Mouse (Mus musculus): ENCODE measurements at regions not wholly inside any gene's neighbourhood (a gene's known extent, or its start where the extent isn't known, plus 50 kb on each side); places are given as distances from the start of the nearest gene placed in this dataset.

DNA sequence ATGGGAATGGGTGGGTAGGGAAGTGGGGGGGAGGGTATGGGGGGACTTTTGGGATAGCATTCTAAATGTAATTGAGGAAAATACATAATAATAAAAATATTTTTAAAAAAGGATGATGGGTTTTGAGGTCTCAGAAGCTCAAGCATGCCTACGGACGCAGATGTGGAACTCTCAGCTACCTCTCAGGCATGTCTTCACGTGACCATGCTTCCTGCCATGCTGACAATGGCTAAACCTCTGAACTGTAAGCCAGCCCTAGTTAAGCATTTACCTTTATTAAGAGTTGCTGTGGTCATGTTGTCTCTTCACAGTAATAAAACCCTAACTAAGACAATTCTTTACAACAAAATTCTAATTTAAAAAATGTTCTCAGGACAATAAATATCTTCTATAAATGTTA lies 80.0 kb downstream of the Tex36 start:
- DNase-seq (ENCODE audit: low spot score), result no peak

DNA sequence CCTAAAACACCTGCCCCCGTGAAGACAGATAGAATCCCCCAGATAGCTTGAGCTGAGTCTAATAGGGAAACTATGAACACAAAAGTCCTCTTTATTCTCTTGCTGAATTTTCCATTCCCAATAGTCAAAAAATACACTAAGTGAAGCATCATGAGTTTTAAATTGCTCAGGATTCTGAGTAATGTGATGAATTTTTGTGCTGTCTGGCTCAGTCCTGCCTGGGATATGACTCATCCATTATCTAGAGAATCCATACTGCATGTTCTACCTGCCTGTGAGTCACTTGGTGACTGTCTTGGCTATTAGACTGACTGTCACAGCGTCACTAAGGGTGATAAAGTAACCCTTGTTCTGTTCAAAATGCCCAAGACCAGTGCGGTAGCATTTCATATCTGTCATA lies 83.0 kb downstream of the Tex36 start:
- DNase-seq (ENCODE audit: low spot score), result no peak

DNA sequence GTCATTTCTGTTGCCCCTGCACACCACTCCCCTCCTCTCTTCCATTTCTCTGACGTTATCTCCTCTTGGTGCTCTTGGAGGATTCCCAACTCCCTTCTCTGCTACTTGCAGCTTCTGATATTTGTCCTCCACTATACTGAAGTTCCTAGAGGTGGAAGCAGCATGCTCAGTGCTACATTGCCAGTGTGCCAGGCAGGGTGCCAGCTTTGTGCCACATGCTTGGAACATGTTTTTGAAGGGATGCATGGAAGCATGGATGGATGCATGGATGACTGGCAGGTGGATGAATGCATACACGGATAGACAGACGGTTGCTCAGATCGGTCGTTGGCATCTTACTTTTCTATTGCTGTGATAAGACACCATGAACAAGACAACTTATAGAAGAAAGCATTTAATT lies 84.4 kb downstream of the Tex36 start:
- DNase-seq (ENCODE audit: low spot score), result no peak

DNA sequence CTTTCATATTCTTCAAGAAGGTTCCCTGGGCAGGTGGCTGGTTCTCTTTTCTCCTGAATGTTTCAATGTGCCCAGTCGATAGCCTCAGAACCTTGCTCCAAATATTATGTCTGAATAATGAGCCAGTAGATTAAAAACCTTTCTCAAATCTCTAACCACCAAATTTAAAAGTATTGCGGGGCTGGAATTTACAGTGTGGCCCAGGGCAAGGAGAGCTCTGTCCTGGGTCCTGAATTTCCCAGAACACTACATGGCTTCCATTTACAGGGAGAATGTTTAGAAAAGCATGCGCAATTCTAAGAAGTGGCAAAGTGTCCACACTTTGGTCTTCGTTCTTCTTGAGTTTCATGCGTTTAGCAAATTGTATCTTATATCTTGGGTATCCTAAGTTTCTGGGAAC lies 91.0 kb downstream of the Tex36 start:
- no peak for DNase-seq (ENCODE audit: low spot score)

DNA sequence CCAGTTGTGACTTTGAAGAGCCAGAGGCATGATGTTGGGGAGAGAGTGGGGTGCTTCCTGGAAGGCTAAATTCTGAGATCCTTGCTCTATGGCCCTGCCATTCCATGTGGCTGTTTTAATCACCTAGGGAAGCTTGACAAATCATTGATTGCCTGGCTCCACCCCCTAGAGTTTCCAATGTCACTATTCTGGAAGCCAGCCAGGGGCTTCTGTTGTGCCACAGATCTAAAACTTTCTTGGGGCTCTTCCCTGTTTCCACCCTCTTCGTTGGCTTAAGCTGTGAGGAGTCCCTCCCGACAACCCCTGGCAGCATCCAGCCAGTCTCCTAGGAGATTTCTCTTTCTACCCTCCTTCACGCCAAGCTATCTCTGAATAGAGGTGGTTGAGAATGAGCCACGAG lies 92.5 kb downstream of the Tex36 start:
- DNase-seq (ENCODE audit: low spot score), result no peak

DNA sequence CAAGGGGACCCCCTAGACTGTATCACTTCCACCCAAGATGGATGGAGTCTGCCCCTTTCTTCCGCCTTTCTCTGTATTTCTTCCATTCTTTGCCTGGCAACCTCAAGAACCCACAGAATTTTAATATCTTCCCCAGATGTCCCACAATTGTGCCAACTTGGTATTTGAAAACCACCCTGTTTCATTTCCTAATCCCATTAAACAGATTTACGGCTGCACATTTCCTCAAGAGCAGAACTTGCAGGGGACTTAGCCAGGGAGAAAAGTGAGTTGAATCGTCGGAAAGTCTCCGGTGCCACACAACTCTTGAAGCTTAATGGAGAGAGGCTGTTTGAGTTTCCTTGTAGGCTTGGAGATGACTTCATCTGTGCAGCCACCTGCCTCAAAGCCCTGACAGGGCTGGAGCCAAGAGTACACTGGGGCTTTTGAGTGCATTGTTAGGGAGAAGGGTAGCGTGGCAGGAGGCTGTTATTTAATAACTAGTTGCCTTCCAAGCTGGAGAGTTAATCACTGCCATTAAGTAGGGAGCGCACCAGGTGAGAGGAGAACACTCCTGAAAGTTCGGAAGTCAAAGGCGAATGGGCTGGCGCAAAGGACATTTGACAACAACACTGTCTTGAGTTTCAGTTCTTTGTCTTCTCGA lies 93.5 kb downstream of the Tex36 start:
- DNase-seq (ENCODE audit: low spot score), result no peak

DNA sequence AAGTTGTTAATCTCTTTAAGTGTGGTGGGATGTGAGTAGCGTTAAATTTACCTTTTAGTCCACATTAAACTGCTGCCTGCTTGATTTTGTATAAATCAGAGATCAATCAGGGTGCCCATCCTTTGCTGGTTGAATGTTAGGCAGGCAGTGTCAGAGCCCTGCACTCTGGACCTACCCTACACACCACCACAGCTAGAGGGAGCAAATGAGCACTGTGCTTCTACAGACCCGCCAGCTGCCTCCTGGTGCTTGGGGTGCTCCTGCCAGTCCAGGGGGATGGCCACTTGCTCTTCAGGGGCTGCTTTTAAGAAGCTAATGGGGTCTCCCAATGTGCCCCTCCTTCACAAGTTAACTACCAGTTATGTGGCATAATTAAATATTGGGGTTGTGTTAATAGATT lies 96.3 kb downstream of the Tex36 start:
- no peak for DNase-seq (ENCODE audit: low spot score)

DNA sequence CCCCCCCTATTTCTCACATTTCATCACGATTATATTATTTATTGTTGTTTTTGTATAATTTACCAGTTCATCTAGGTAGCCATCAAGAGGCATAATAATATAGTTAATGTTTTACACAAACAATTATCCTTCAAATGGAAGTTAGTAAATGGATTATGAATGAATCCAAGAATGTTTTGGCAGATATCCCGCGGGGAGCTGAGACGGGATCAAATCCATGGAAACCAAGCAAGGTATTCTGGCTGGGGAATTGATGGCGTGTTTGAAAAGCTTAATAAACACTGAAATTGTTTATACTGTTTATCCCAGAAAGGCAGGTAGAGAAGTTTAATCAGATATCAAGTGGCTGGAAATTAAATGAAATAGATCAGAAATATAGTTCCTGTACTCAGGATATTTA lies 98.0 kb downstream of the Tex36 start:
- no peak for DNase-seq (ENCODE audit: low spot score)

DNA sequence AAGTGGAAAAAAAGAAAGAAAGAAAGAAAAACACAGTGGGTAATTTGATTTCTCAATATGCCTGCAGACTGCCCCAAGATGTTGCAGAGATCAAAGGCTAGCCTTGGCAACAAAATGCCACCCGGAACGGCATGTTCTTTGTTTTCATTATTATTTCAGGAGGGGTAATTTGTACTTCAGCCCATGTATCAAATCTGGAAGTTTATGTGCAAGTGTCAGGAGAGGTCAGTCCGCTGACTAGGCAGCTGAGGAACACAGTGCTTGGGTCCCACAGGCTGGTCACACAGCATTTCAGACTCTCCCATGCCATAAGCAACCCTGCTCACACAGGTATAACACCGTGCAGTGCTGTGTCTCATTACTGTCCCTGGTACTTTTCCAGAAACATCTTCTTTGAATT lies 99.2 kb downstream of the Tex36 start:
- no peak for DNase-seq (ENCODE audit: low spot score)

DNA sequence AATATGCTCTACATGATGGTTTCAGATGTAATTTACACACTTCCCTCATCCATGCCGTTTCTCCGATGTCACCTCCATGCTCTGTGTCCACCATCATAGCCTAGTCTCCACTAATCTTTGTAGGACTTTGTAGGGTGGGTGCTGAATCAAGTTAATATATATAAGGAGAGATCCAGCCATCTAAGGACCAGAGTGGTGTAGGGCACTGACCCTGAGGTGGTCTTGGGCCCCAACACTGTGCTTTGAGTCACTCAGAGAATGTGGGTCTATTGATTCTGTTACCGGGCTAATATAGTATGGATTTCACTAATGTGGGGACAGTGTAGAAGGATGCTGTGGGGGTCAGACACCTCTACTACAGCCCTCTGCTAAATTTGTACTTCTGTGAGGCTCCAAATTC lies 104.4 kb downstream of the Tex36 start:
- no peak for DNase-seq (ENCODE audit: low spot score)

DNA sequence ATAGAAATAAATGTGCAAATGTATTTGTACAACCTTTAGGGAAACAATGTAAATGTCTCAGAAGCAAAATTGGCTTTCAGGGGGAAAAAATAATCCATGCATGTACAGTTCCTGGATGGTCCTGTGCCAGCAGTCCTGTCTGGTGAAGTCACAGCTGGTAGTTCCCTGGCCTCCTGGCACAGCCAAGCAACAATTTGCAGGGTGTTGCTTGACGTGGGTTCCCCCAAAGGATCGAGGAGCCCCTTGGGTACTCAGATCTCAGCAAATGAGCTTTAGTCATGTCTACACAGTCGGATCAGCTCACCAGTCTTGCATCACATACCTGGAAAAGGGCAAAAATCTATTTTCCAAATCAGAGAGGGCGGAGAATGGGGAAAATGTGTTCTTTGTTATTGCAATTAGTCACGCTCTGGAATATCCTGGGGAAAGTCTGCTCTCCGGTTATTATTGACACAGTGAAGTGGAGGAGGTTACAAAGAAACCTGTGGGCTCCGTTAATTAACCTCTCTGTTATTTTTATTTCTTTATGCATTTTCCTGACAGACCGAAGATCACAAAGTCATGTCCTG lies 106.9 kb downstream of the Tex36 start:
- no peak for DNase-seq (ENCODE audit: low spot score)

DNA sequence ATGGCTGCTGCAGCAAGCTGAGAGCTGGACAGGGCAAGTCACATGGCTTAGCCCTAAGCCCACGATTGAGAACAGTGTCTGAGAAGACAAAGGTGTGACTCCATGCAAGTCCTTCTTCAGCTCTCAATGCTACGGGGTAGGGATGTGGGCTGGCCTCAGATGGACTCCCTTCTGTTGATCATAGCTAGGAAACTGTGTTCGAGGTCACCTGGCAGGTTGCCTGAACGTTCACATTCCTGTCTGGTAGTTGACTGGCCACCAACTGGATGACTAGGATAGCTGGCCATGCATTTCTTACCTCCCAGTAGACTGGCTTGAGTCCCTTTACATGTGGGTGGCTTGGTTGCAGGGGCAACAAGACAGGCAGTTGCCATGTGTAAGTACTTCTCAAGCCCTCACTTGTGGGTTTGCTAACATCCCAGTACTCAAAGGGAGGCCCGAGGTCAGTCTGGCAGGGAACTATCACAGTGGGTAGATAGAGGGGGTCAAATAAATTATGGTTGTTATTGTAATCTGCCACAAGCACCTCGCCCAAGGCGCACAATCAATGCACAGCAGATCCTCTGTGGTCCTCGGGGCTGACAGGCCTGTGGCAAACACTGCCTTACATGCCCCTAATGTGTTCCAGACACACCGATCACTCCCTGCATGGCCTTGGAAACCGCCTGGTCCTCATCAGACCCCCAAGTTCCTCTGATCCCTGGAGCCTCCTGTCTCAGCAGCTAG lies 107.5 kb downstream of the Tex36 start:
- no peak for DNase-seq (ENCODE audit: low spot score)

DNA sequence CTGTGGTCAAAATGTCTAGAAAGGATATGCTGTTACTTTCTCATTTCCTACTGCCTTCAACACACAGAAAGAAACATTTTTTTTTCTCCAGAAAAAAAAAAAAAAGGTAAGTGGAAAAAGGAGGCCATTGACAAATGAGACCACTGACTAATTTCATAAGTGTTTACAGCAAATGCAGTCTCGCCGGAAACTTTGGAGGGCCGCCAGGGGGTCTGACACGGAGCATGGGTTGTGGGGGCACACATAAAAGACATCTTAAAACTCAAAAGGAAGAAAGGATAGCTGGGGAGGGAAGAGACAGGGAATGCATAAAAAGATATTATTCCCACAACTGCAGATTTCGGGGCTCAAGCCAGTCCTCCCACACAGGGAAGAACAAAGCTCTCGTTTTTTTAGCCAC lies 109.3 kb downstream of the Tex36 start:
- DNase-seq (ENCODE audit: low spot score), result no peak

DNA sequence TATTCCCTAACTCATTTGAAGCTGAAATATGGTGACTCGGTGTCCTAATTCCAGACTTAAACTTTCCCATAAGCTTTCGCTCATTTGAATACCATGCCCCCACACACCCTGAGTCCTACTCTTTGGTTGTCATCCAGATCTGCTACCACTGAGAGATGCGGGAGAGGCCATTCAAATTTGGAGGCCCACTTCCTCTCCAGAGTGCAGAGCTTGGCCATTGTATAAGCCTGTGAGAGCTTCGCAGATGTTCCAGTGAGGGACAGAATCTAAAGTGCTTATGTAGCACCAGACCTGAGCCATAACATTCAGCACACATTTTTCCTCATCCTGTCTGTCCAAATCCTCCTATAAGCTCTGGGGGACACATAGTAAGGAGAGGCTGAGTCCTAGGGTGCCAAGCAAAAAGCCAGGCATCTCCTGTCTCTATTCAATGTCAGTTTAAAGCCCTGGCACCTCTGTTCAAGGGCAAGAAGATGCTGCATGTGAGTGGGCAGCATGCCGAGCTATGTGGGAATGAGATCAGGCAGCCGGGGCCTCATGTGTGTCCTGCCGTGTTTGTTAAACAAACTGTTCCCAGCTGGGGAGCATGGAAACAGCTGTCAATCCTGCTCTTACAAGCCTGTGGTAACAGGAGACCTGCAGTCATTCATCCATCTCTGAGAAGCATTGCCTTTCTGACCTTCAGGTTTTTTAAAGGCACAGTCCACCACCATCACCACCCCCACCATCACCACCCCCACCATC lies 113.9 kb downstream of the Tex36 start:
- no peak for DNase-seq (ENCODE audit: low spot score)

DNA sequence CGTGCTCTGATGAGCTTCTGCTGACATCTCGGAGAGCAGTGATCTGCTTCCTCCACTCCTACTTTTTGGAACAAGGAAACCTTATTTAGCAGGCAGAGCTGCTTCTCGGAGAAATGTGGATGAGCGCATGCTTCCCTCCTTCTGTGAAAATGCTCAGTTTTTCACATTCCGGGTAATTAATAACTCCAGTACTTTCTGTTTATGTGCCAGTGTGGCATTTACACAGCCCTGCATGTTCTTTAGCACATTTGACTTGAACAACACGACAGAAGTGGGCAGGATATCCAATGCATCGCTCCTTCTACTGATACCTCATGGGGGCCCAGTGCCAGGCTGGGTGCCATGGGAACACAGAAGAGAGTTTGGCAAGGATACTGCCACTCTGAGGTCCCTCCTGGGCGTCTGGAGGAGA lies 117.5 kb downstream of the Tex36 start:
- no peak for DNase-seq (ENCODE audit: low spot score)

DNA sequence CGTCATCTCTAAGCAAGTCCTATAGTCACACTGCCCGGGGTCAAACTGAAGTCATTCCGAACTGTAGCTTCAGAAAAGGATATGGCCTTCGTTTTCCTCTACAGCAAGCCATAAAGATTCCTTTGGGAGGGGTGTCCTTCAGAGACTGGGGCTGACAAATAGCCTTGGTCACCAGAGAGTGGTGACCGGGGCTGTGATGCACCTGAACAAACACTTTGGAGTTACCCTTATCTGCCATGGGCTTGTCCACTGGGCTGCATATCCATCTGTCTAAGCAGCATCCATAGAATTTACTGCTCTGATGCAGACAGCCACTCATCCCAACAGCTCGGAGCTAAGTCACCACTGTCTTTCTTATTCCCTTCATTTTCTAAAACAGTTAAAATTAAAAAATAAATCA lies 120.4 kb downstream of the Tex36 start:
- no peak for DNase-seq (ENCODE audit: low spot score)

DNA sequence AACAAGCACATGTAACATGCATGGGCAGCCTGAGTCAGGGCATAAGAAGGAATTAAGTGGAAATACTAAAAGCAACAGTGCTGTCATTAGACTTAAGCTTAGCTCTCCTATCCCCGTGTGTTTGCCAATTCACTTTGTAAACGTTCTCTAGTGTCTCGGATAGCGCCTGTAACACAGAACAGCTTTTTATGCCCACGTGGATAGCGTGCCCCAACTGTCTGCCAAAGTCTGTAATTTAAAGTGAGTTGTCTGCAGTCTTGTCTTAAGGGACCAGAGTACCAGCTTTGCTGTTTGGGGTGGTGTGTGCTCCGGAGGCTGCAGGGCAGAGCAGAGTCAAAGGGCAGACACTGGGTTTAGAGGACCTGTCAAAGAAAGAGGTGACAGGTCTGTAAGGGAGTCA lies 122.3 kb downstream of the Tex36 start:
- no peak for DNase-seq (ENCODE audit: low spot score)

DNA sequence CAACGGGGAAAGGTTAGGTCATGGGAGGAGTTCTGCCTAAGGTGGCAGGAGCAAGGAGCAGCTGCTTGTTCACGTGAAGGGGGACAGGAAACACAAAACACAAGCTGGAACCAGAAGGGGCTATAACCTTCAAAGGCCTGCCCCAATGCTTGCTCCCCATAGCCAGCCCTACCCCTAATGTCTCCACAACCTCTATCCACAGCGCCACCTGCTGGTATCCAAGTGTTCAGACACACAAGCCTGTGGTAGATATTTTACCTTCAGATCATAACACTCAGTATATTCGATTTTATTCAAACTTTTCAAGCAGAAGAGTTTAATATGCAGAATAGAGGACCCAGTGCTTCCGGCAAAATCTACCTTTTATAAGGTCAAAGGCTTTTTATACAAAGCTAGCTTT lies 124.0 kb downstream of the Tex36 start:
- no peak for DNase-seq (ENCODE audit: low spot score)

DNA sequence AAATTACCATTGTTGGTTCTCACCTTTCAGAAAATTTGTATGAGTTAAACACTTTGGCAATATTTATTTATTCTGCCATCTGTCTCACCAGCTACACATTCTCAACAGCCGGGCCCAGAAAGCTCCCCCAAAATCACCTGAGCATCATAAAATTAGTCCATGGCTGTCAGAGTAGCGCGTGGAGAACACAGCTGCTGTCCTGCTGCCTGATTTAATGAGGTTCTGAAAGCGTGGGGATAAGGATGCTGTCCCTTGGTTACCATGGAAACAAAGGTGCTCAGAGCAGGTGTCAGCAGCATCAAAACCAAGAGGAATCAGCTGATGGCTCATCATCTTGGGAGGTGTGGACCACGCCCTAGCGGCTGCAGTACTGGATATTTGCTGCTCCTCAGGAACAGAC lies 124.7 kb downstream of the Tex36 start:
- no peak for DNase-seq (ENCODE audit: low spot score)

DNA sequence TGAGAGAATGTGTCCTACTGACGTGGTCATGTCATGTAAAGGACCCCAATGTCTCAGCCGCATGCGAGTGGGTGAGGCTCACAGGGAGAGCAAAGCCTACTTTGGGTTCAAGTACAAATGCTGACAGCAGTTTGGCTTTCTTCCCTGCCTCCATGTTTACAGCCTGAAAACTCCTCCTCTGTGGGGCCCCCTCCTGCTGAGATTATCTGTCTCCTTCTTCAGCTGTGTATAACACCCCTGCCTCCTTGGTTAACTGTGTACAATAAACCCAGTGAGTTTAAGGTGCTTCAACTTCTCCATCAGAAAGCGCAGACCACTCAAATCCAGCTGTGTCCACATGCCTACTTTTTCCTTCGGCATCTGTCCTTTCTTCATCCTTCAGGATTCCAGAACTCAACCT lies 130.3 kb downstream of the Tex36 start:
- no peak for DNase-seq (ENCODE audit: low spot score)

DNA sequence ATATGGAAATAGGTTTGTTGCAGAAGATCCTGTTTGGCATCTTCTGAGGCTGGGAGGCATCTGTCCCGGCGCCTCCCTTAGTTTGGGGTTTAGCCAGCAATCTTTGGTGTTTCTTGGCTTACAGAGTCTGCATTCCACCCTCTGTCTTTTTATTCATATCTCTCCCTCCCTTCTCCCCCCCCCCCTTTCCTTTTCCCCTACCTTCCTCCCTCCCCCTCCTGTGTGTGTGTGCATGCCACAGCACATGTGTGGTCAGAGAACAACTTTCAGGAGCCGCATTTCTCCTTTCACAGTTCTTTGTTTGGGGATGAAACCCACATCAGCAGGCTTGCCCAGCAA lies 131.4 kb downstream of the Tex36 start:
- no peak for DNase-seq (ENCODE audit: low spot score)

DNA sequence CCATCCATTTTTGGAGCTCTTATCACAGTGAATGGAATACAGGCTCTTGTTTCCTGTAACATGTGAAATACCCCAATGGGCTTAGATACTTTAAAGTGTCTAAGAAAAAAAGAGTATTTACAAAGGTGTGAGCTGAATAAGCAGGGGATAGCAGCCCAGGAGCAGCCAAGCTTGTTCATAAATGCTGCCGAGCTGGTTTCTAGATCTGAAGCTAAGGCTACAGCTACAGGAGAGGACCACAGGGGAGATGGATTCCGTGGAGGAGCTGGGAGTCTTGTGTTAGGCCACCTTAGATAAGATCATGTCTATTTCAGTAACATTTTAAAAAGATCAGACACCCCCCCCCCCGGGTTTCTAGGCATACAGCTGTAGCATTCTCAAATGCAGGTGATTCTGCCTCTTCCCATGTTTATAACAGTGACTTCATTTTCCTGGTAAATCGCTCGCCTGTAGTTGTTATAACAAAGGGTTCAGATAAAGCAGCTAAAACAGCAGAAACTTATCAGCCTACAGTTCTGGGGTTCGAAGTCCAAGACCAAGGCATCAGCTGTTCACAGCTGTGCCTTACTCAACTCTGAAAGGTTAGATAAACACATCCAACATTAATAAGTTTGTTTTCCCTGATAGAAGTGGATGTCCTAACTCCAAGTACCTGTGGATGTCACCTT lies 131.9 kb downstream of the Tex36 start:
- DNase-seq (ENCODE audit: low spot score), result no peak

DNA sequence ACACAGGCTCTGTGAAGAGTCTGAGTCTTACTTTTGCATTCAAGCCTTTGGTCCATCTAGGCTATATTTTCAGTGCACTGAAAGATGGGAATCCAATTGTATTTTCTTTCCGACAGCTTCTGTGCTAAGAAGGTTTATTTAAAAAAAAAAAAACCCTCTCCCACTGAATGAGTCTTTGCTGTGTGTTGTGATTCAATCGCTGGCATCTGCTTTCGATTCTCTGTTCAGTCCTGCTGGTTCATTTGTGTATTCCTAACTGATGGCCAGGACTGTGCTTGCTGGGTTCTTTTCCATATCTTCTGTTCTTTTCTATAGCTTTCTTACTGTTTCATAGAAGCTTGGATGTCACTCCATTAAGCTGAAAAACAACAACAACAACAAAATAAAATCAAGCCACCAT lies 132.9 kb downstream of the Tex36 start:
- DNase-seq (ENCODE audit: low spot score), result no peak
